Mouse (Mus musculus): Measurements from ENCODE around the gene Mmp25. TPM values are rescaled to one million over a fixed set of nuclear protein-coding genes. Genes with fewer than 3 reads are reported as not detected.

Gene Mmp25
- total and polyA plus RNA-seq, 2 experiments from 2014 or later, result 1.2 TPM

GRCm38 (mm10) chr17:23620351-23620750 is 24.7 kb downstream of the Mmp25 start:
- DNase-seq (ENCODE audit: low spot score) (no peak), ATAC-seq (no peak)
- H3K4me2 ChIP-seq (ENCODE audit: low read depth, low read length), result no peak overlapping the region
- no peaks in the 10 kb centered on the region for H3K36me3 ChIP-seq (ENCODE audit: insufficient read depth, low read length)
- no peak overlapping the region for H3K9ac ChIP-seq (replicated peaks; ENCODE audit: low read length)
- WGBS, result 79% methylated on average over 7 of the region's 7 CpGs
- H3K27ac ChIP-seq, result no peak overlapping the region
- no peaks in the 10 kb centered on the region for H3K9me3 ChIP-seq (ENCODE audit: low read length)
- no peak for TF ChIP-seq CTCF (IDR thresholded peaks at IDR 0.05; ENCODE audit: low read depth)
- H3K4me1 ChIP-seq (ENCODE audit: insufficient read depth, low read length), result no peaks in the 10 kb centered on the region
- no peaks in the 10 kb centered on the region for H3K27me3 ChIP-seq (ENCODE audit: insufficient read depth, low read length)
- no peak overlapping the region for H3K4me3 ChIP-seq (ENCODE audit: low read length)

DNA sequence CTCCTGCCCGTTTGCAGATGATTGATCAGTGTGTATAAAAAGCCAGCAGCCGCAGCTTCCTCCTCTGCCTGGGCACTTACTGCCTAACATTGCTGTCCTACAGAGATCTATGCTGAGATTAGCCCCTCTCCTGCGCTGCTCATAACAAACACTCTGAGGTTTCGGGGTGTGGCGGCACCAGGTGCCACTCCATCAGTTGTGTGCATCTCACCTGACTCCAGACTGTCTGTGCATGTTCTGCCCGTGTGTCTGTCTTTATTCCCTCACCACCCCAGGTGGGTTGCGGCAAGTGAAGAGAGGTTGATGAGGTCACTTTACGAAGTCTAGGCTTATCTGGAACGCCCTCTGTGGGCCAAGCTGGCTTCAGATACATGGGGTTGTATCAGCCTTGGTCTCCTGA is 28.0 kb downstream of the Mmp25 start:
- Histone ChIP-seq H3K9me3 (ENCODE audit: low read length) (no peaks in the 10 kb centered on the region), H3K4me3 (ENCODE audit: low read length) (no peak overlapping the region), H3K27me3 (ENCODE audit: insufficient read depth, low read length) (no peaks in the 10 kb centered on the region), H3K36me3 (ENCODE audit: insufficient read depth, low read length) (no peaks in the 10 kb centered on the region), H3K27ac (no peak overlapping the region), H3K4me2 (ENCODE audit: low read depth, low read length) (no peak overlapping the region), H3K9ac (replicated peaks; ENCODE audit: low read length) (no peak overlapping the region), H3K4me1 (ENCODE audit: insufficient read depth, low read length) (no peaks in the 10 kb centered on the region)
- DNase-seq (ENCODE audit: low spot score) (no peak), ATAC-seq (no peak)
- WGBS, result 61% methylated on average over 9 of the region's 9 CpGs
- no peak for TF ChIP-seq CTCF (IDR thresholded peaks at IDR 0.05; ENCODE audit: low read depth)

DNA sequence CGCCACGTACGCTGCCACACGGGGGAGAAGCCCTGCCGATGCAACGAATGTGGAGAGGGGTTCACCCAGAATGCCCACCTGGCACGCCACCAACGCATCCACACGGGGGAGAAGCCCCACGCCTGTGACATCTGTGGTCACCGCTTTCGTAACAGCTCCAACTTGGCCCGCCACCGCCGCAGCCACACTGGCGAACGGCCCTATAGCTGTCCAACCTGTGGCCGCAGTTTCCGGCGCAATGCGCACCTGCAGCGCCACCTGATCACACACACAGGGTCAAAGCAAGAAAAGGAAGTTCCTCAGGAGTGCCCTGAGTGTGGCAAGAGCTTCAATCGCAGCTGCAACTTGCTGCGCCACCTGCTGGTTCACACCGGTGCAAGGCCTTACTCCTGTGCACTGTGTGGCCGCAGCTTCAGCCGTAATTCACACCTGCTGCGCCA is 34.7 kb downstream of the Mmp25 start:
- peak; percentile 40 for DNase-seq (ENCODE audit: low spot score)

GRCm38 (mm10) chr17:23609612-23610011 is 35.5 kb downstream of the Mmp25 start:
- WGBS, result 80% methylated on average over 24 of the region's 24 CpGs
- H3K4me1 ChIP-seq (ENCODE audit: insufficient read depth, low read length), result no peaks in the 10 kb centered on the region
- DNase-seq (ENCODE audit: low spot score), result peak; percentile 46
- H3K36me3 ChIP-seq (ENCODE audit: insufficient read depth, low read length), result no peaks in the 10 kb centered on the region
- H3K27ac ChIP-seq, result no peak overlapping the region
- peak; percentile 66 for ATAC-seq
- H3K27me3 ChIP-seq (ENCODE audit: insufficient read depth, low read length), result no peaks in the 10 kb centered on the region
- H3K4me3 ChIP-seq (ENCODE audit: low read length), result no peak overlapping the region
- H3K9me3 ChIP-seq (ENCODE audit: low read length), result no peaks in the 10 kb centered on the region
- no peak overlapping the region for H3K4me2 ChIP-seq (ENCODE audit: low read depth, low read length)
- H3K9ac ChIP-seq (replicated peaks; ENCODE audit: low read length), result no peak overlapping the region
- no peak for TF ChIP-seq CTCF (IDR thresholded peaks at IDR 0.05; ENCODE audit: low read depth)

More for the DNA sequence above, 34.7 kb downstream of the Mmp25 start:
- Histone ChIP-seq H3K9me3 (ENCODE audit: low read length) (no peaks in the 10 kb centered on the region), H3K4me1 (ENCODE audit: insufficient read depth, low read length) (no peaks in the 10 kb centered on the region), H3K9ac (replicated peaks; ENCODE audit: low read length) (no peak overlapping the region), H3K27ac (no peak overlapping the region), H3K4me3 (ENCODE audit: low read length) (no peak overlapping the region), H3K27me3 (ENCODE audit: insufficient read depth, low read length) (no peaks in the 10 kb centered on the region), H3K4me2 (ENCODE audit: low read depth, low read length) (no peak overlapping the region), H3K36me3 (ENCODE audit: insufficient read depth, low read length) (no peaks in the 10 kb centered on the region)
- WGBS, result 82% methylated on average over 28 of the region's 28 CpGs
- ATAC-seq, result peak; percentile 38; the same call in 1 of the 2 replicates
- TF ChIP-seq CTCF (IDR thresholded peaks at IDR 0.05; ENCODE audit: low read depth), result peak; percentile 75

GRCm38 (mm10) chr17:23605220-23605619 is 39.9 kb downstream of the Mmp25 start:
- H3K27ac ChIP-seq, result no peak overlapping the region
- no peak overlapping the region for H3K4me3 ChIP-seq (ENCODE audit: low read length)
- ATAC-seq, result no peak
- no peak for DNase-seq (ENCODE audit: low spot score)
- no peaks in the 10 kb centered on the region for H3K4me1 ChIP-seq (ENCODE audit: insufficient read depth, low read length)
- H3K9ac ChIP-seq (replicated peaks; ENCODE audit: low read length), result no peak overlapping the region
- no peaks in the 10 kb centered on the region for H3K27me3 ChIP-seq (ENCODE audit: insufficient read depth, low read length)
- no peak overlapping the region for H3K4me2 ChIP-seq (ENCODE audit: low read depth, low read length)
- TF ChIP-seq CTCF (IDR thresholded peaks at IDR 0.05; ENCODE audit: low read depth), result no peak
- no peaks in the 10 kb centered on the region for H3K36me3 ChIP-seq (ENCODE audit: insufficient read depth, low read length)
- 84% methylated on average over 8 of the region's 8 CpGs for WGBS
- H3K9me3 ChIP-seq (ENCODE audit: low read length), result no peaks in the 10 kb centered on the region

- no peaks in the 10 kb centered on the region for H3K27me3 ChIP-seq (ENCODE audit: insufficient read depth, low read length)
- no peaks in the 10 kb centered on the region for H3K9me3 ChIP-seq (ENCODE audit: low read length)
- DNase-seq (ENCODE audit: low spot score) (no peak), ATAC-seq (no peak)
- TF ChIP-seq CTCF (IDR thresholded peaks at IDR 0.05; ENCODE audit: low read depth), result peak; percentile 22; the same call in 1 of the 2 replicates
- no peaks in the 10 kb centered on the region for H3K36me3 ChIP-seq (ENCODE audit: insufficient read depth, low read length)
- no peak overlapping the region for H3K4me3 ChIP-seq (ENCODE audit: low read length)
- no peaks in the 10 kb centered on the region for H3K4me1 ChIP-seq (ENCODE audit: insufficient read depth, low read length)
- H3K27ac ChIP-seq, result no peak overlapping the region
- H3K4me2 ChIP-seq (ENCODE audit: low read depth, low read length), result no peak overlapping the region
- H3K9ac ChIP-seq (replicated peaks; ENCODE audit: low read length), result no peak overlapping the region
- 77% methylated on average over 7 of the region's 7 CpGs for WGBS
These were observed 40.7 kb downstream of the Mmp25 start for GRCm38 (mm10) chr17:23604394-23604793.

DNA sequence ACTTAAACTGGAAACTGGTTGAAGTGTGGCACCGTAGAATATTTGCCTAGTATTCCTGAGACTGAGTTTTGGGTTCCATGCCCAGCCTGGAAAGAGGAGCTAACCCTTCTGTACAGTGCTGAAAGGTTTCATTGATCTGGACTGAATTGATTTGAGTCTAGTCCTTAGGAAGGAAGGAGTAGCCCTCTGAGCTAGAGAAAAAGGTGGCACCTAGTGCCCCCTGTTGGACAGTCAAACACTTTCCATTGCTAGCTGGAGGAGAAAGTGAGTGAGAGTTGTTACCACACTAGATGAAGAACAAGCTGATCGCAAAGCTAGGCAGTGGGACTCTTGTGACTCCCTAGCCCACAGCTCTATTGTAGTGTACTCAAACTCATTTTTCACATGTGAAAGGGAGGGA is 41.5 kb downstream of the Mmp25 start:
- Histone ChIP-seq H3K9me3 (ENCODE audit: low read length) (no peaks in the 10 kb centered on the region), H3K4me3 (ENCODE audit: low read length) (no peak overlapping the region), H3K36me3 (ENCODE audit: insufficient read depth, low read length) (no peaks in the 10 kb centered on the region), H3K4me2 (ENCODE audit: low read depth, low read length) (no peak overlapping the region), H3K27me3 (ENCODE audit: insufficient read depth, low read length) (no peaks in the 10 kb centered on the region), H3K27ac (no peak overlapping the region), H3K4me1 (ENCODE audit: insufficient read depth, low read length) (no peaks in the 10 kb centered on the region), H3K9ac (replicated peaks; ENCODE audit: low read length) (no peak overlapping the region)
- peak; percentile 63 for TF ChIP-seq CTCF (IDR thresholded peaks at IDR 0.05; ENCODE audit: low read depth)
- DNase-seq (ENCODE audit: low spot score), result peak; percentile 56
- no peak for ATAC-seq
- WGBS, result 62% methylated on average over 2 of the region's 2 CpGs
